Mouse (Mus musculus): Measurements from ENCODE around the gene Dcaf17.

Dcaf17 gene

GRCm38 (mm10) chr2:71056115-71056835 lies 1.1 kb downstream of the Dcaf17 start:
- DNase-seq = no peak

DNA sequence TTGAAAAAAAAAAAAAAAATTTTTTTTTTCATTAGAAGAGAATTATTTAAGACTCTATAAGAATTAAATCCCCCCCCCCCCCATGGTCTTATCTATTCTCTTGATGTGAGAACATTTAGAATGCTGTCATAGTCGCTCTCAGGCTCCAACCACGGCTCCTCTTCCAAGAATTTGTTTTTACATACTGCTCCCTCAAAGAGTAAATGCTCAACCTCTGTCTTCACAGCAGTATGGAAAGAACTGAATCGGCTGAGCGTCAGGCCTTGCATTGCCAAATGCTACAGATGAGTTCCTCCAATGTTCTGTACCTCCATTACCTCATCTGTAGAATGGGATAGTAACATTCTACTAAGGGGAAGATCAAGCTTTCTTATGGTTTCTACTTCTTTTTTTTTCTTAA lies 16.5 kb downstream of the Dcaf17 start:
- no peak for DNase-seq

- no peak for DNase-seq
Observed at GRCm38 (mm10) chr2:71073330-71073729, 18.2 kb downstream of the Dcaf17 start.

DNA sequence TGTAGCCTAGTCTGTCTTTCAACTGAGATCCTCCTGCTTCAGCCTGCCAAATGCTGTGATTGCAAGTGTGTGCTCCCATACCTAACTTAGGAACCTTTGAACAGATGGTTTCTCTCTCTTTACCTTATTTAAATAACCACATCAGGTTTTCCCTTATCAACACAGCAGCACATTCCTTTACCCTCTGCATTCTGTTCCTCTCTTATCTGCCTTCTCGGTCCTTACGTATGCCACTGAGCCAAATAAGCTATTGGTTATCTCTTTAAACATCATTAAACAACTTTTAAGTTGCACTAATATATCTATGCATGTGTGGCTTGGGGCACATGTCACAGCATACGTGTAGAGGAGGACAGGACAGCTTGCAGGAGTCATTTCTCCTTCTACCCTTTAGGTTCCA lies 18.7 kb downstream of the Dcaf17 start:
- no peak for DNase-seq

- DNase-seq = no peak
Observed at GRCm38 (mm10) chr2:71082416-71082815, 27.3 kb downstream of the Dcaf17 start.

DNA sequence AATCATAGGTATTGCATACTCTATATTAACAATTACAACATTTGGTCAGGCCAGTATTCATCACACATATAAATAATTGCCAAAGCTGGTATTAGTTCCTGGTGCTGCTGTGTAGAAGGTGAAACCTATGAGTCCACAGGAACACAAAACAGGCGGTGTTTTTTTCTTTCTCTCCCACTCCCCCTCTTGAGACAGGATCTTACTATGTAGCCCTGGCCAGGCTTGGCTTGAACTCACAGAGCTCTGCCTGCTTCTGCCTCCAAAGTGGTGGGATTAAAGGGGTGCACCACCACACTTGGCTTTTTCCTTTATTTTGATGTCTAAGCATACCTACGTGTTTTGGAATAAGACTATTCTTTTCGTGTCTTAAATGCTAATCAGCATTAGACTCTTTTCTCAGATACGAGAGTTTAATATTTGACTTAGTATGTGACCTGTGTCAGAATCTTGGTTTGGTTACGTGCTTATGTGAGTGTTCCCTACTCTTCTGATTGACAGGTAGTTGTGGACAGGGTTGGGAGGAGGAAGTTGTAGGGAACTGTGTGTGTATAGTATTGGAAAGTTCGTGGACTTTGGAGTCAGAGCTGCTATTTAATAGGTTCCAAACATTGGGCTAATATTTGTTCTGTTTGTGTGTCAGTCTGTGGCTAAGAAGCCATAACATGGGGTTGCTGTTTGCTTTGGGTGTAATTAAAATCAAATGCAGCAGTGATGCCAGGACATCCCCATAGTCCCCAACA lies 28.5 kb downstream of the Dcaf17 start:
- no peak for DNase-seq

GRCm38 (mm10) chr2:71089766-71090165 lies 34.6 kb downstream of the Dcaf17 start:
- no peak for DNase-seq

GRCm38 (mm10) chr2:71090660-71091445 lies 35.7 kb downstream of the Dcaf17 start:
- peak; percentile 28 for DNase-seq

GRCm38 (mm10) chr2:71096170-71096569 lies 41.0 kb downstream of the Dcaf17 start:
- DNase-seq = no peak

- DNase-seq = no peak
Observed at GRCm38 (mm10) chr2:71102621-71103291, 47.6 kb downstream of the Dcaf17 start.

- DNase-seq = no peak
Observed at GRCm38 (mm10) chr2:71103292-71103680, 48.2 kb downstream of the Dcaf17 start.

DNA sequence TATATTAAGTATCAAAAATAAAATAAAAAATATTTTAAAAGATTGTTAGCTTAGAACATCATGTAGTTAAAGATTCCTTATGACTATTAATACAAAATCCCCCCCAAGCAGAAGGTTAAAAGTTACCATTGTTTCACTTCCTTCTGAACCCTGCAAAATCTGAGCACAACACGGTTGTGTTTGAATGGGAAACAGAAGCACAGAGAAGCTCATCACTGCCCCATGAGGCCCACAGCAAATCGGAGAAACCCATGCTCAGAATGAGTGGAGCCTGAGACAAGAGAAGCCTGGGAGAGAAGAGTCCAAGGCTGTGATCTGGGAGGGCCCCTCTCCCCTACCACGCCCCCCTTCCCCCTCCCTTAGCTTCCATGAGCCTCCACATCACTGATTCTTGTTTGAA lies 49.6 kb downstream of the Dcaf17 start:
- DNase-seq = no peak

GRCm38 (mm10) chr2:71105469-71106215 lies 50.5 kb downstream of the Dcaf17 start:
- DNase-seq = no peak

GRCm38 (mm10) chr2:71107225-71107624 lies 52.1 kb downstream of the Dcaf17 start:
- DNase-seq = no peak

DNA sequence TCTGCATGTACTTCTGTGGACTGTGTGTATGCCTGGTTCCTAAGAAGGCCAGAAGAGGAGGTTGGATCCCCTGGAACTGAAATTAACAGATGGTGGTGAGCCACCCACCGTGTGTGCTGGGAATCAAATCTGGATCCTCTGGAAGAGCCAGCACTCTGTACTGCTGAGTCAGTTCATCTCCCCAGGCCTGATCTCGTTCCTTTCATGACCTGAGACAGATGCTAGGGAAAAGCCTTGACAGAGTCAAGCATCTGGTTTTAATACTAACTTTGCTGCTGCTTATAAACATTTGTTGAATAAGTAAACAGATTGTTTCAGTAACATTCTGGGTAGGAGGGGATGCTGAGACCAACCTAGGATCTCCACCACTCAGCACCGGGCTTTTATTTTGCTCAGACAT lies 53.4 kb downstream of the Dcaf17 start:
- no peak for DNase-seq

DNA sequence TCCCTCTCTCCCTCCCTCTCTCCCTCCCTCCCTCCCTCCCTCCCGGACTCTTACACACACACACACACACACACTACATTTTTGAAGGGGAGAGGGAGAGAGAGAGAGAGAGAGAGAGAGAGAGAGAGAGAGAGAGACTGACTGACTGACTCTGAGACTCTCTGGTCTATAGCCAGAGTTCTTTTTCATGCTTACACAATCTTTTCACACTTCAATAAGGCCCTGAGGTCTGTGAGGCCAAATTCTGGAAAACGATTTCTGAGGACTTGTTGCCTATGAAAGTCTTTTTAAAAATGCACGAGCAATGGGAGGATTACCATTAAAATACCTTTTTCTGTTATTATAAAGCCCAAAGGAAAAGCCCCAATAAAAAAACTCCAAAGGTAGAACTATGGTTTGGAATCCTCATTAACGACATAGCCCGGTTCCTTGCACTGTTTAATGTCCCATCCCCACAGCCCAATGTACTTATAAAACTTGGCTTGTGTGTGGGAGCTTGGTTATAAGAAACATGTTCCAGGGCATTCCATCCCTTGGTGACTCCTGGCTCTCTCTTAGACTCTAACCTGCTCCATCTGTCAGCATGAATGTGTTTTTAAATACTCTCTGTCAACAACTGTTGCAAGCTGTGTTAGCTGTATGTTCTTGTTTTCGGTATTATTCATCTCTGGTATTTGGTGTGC lies 58.5 kb downstream of the Dcaf17 start:
- DNase-seq = no peak

DNA sequence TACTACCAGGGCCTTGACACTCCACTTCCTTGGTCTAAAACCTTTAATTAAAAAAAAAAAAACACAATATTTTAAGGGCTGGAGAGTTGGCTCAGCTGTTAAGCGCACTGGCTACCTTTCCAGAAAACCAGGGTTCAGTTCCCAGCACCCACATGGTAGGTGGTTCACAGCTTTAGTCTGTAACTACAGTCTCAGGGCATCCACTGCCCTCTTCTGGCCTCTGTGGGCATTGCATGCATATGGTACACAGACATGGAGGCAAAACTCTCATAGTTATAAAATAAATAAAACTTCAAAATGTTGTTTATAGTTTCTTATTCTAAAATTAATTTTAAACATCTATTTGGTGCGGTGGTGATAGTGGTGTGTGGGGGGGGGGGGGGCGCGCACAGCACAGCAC lies 61.0 kb downstream of the Dcaf17 start:
- no peak for DNase-seq

GRCm38 (mm10) chr2:71117797-71118708 lies 62.9 kb downstream of the Dcaf17 start, which contains the start of gene Cybrd1:
Gene Cybrd1 (plus strand): TSS chr2:71117923.
- DNase-seq = peak; percentile 56

DNA sequence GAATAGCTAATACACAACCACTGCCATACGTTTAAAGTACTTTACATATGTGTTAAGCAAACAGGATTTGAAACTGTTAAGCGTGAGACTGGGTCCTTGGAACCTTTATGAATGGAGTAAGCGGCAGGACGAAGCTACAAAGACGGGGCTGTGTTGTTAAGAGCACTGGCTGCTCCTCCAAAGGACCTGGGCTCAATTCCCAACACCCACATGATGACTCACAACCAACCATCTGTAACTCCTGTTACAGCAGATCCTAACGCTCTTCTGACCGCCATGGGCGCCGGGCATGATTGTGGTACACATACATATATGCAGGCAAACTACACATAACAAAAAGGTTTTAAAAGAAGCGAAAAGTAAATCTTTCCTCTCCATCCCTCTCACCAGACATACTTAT lies 65.7 kb downstream of the Dcaf17 start:
- DNase-seq = no peak

DNA sequence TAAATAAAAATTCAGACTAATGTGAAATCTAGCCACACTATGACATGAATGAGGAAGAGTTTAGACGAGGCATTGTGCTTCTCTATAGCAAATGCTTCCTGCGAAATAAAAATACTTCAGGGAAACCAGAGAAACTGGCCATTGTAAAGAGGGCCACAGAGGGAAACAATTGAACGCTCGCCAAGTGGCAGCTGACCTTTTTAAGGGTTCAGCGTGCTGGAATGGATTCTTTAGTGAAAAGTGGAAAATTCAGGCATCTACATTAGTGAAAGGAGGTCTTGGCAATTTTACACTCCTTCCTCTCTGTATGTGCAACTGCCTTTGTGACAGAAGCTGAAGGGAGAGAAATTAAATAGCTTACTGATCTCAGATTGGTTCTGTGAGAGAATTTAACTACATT lies 66.3 kb downstream of the Dcaf17 start:
- peak; percentile 47 for DNase-seq

Measured in kidney, postnatal 10 days (tissue).